Mouse (Mus musculus): Measurements from ENCODE around the gene Cdc14a.

Gene Cdc14a

DNA sequence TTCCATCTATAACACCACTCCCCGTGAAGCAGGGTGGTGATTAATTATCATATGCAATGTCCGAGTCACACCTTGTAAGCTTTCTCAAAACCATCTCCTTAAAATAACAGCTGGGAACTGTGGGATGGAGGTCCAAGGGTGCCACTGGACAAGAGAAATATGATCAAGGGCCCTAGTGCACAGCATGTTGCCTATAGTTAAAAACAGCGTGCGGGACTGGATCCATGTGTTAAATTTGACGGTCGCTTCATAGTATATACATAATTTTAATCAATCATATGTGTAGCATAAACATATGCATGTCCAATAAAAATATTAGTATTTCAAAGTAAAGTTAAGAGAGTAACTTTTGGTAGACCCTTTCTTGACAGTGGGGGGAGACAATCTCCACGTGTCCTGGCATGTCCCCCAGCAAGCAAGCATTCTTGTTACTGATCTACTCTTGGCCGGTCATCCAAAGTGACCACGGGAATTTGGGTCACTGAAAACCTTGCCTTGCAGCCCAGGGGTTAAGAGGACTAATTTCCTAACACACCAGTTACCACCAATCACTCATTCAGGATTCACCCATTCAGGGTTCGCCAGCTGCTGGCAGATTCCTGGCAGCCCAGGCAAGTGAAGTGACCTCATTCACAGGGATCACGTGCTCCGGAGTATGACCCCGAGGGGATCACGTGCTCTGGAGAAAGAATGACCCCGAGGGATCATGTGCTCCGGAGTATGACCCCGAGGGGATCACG, 94.6 kb downstream of the Cdc14a start:
- DNase-seq (ENCODE audit: low spot score): no peak

DNA sequence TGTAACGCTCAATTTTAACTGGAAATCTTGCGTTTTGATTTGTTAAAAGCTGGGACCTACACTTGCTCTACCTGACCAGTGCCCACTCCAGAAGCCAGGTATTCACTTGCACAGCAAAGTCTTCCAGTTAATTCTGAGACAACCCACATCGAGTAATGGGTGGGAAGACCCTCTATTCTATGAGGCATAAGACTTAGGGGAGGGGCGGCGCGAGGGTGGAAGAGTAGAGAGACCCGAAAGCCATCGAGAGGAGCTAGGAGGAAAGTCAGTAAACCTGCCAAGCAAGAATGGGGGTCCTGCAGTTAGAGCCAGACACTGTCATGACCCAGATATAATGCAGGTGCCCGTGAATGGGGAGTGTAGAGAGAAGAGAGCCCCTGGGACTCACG, 96.2 kb downstream of the Cdc14a start:
- DNase-seq (ENCODE audit: low spot score): no peak

DNA sequence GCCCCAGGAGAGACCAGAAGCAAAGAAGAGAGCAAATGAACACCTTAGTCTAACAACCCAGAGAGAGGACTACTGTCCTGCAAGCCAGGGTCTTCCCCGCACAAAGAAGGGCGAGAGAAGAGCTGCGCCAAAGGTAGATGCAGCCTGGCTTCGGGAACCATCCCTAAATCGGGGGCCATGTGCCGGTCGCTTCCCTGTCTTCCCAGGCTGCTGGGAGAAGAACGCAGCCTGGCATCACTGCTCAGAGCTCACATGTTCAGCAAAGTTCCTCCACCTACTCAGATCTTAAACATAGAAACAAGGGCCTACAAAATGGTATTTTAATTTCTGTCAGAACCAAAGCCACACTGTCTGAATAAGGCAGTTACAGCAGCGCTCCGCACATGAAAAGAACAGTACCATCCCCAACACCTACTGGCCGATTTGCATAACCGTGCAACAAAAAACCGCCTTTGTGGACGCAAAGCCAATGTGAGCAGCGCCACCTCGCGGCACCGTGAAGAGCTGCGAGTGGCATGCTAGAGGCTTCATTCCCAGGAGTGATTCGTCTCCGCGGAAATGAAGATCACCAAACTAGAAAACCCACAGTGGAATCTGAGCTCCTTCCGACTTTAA, 96.7 kb downstream of the Cdc14a start:
- DNase-seq (ENCODE audit: low spot score): peak; percentile 82

DNA sequence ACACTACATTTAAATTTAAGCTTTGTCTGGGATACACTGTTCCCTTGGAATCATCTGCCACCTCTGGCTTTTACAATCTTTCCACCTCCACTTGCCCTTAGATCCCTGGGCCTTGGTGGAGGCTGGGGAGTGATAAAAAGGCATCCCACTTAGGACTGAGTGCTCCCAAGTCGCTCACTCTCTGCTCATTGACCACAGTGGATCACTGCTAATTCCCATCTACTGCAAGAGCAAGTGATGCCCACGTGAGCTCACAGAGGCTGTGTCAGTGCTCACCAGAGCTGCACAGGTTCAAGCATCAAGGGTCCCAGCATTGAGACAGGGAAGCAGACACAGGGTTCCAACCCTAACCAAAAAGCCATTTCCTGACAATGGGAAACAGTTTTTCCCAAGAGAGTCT, 98.3 kb downstream of the Cdc14a start:
- no peak for DNase-seq (ENCODE audit: low spot score)

DNA sequence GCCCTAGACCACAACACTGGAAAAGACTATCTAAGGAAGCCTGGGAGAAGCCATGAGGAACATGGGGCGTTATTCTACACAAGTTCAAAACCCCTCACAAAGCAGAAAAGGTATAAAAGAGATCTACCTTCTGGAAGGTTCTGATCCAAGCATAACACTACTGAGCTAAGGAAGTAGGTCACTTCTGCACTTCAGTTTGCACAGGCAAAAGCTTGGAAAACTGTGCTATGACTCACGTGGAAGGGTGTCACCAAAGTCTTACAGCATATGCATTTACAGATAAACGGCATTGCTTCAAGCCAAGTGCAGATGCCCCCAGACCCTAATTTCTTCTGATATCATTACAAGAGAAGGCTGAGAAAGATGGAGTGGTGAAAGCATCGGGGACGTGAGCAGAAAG, 104.1 kb downstream of the Cdc14a start:
- no peak for DNase-seq (ENCODE audit: low spot score)

DNA sequence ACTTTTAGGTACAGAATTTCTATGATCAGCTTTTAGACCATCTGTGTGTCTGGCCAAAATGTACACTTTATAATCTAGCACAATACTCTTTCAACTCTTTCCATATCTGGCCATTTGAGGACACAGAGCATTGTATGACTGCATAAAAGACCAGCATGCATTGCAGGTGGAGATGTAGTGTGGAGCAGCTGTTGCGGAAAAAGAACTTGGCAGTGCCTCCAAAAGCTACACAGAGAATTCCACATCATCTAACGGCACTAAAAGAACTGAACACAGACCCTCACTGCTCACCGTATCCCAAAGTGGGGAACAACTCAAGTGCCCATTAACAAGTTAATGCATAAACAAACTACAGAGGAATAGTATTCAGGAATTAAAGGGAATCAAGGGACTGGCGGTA, 112.0 kb downstream of the Cdc14a start:
- no peak for DNase-seq (ENCODE audit: low spot score)

DNA sequence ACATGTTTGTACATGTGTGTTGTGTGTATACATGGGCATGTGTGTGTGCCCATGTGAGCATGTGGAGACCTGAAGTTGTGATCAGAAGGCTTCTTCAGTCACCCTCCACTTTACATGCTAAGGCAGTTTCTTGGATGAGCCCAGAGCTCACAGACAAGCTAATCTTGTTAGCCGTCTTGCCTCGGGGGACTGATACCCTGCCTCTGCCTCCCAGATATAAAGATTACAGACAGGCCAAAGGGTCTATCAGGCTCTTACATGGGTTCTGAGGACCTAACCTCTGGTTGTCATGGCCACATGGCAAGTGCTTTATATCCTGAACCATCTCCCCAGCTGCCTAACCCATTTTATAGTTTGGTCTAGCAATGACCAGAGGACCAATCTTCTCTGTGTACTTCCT, 112.7 kb downstream of the Cdc14a start:
- DNase-seq (ENCODE audit: low spot score): no peak

DNA sequence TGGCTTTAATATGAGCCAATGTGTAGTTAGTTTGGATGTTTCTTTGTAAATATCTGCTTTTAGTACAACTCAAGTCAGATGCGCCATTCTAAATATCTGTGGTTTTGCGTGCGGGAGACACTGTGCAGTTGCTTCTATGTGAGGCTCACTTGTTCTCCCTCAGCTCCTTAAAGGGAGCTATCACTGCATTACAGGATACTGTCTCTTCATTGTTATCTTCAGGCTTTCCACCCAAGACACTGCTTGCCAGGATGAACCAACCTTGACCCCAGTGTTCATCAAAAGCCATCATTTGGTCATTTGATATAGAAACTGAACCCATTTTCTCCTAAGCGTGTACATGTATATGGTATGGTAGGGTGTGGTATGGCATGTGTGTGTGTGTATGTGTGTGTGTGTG, 113.2 kb downstream of the Cdc14a start:
- no peak for DNase-seq (ENCODE audit: low spot score)

DNA sequence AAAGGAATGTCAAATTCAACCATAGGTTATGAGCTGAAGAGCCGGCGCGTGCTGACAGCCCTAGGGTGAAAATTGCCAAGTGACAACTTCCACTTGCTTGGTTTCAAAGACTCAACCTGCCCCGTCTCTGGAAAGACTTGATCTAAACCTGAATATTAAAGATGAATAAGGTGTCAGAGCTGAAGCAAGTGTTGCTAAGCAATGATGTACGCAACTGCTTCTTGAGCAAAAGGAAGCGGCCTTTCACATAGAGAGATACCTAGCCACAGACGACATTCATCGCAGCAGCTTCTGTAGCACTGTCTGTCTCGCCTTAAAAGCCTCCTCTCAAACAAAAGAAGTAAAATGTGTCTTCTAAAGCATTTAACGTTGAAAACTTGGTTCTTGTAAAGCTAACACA, 113.8 kb downstream of the Cdc14a start:
- DNase-seq (ENCODE audit: low spot score): no peak

DNA sequence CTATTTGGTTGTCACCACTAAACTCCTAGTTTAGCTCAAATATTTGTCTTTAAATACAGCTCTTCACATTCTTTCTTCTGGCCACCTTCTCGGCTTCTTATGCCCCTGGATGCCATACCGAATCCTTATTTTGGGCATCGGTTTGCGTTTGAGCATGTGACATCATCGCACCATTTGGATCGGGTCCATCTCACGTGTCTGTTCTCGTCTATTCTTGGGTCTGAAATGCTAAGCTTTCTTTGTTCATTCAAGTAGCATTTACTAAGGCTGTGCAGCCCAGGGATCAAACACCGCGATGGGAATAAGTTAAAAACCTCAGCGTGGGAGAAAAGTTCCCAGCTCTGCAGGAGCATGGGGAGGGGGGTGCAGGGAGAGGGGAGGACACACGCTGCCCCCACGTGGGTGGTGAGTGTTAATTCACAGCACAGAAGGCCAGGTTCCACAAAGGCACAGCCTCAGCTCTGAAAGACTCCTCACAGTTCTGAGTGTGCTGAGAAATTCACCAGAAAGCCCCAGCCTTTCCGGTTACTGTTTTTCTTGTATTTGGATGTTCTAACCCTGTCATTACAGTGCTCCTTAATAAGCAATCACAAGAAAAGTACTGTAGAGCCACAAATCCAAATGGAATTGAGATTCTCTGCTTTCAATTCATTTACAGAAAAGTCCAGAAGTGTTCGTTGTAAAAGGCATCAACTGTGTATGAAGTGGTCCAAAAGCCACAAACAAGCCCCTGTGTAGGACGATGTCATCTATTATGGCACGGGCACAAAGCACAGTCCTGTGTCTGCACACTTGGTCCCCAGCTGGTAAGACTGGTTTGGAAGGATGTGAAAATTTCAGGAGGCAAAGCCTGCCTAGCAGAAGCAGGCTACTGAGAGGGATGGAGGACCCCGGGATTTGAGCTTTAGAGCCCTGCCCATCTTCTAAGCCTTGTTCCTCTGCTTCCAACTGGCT, 118.8 kb downstream of the Cdc14a start:
- no peak for DNase-seq (ENCODE audit: low spot score)

DNA sequence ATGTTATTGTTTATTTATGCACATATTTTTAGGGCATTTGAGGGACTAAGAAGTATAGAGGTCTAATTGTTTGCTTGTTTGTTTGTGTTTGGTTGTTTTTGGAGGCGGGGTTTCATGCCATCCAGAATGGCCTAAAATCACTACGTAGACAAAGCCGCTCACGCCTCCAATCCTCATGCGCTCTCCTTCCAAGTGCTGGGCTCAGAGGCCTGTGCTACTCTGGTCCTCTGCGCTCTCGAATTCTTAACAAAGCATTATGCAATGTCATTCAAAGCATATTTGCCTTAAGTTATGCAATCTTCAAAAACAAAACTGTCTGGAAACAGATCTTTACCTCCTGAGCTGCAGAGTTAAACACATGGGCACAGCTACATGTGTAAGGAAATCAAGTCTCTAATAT, 121.3 kb downstream of the Cdc14a start:
- DNase-seq (ENCODE audit: low spot score): no peak

DNA sequence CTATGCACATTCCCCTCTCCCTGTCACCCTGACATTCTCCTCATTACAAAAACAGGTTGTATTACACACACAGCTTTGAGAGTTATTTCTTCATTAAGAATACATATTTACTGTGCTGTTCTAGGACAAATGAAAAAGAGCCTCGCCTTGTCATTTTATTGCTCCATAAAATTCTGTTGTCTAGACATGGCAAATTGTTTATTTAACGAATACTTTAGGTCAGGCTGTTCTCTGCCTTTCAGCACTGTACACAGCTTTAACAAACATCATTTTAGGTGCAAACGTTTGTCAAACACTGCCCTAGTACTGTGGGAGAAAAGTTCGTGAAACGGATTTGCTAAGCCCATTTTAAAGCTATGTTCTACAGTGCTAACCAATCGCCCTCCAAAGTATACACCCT, 122.1 kb downstream of the Cdc14a start:
- DNase-seq (ENCODE audit: low spot score): no peak

DNA sequence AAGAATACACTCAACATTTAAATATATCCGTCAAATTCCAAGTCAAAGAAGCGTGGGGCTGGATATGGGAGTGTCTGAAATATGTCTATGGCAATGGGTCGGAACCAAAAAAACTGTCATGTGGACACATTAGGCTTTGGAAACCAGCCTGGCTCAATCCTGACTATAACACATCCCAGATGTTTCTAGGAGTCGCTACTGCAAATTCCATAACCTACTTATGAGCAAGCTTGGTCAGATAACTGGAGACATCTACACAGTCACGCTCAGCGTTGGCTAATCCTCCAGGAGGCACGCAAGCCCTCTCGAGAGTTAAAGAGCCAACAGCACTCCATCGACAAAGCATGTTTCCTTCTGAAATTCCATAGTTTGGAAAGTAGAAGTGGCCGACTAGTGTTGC, 125.1 kb downstream of the Cdc14a start:
- no peak for DNase-seq (ENCODE audit: low spot score)

DNA sequence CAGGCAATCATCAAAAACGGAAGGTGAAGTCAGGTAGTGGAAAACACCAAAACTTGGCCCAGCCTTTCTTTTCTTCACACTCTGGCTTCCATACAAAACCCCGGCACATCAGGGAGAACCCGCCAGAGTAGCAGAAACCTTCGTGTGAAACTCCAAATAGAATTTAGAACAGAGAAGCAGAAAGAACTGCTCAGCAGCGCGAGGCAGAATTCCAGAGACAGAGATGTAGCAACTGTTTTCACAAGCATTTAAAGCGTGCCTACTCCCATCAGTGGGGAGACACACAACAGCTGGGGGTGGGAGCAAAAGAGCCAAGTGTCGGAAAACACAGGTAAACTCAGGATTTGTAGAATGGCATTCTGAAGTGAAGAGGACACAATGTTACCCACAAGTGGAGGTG, 125.8 kb downstream of the Cdc14a start:
- no peak for DNase-seq (ENCODE audit: low spot score)

DNA sequence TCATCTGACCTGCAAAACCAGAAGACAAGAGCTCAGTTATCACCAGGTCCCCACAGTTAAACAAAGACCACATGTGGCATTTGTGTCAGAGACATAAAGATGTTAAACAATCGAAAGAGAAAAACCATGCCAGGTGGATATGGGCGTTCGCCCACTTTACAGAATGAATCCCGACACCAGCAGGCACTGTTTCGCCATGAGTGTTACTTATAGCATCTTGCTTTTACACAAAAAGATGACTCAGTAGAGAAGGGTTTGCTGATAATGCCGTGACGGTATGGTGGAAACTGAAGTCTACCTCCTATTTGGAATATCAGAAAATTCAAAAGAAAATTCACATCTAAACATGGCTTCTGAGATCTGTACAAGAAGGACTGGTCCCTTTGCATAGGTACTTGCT, 126.7 kb downstream of the Cdc14a start:
- DNase-seq (ENCODE audit: low spot score): no peak

DNA sequence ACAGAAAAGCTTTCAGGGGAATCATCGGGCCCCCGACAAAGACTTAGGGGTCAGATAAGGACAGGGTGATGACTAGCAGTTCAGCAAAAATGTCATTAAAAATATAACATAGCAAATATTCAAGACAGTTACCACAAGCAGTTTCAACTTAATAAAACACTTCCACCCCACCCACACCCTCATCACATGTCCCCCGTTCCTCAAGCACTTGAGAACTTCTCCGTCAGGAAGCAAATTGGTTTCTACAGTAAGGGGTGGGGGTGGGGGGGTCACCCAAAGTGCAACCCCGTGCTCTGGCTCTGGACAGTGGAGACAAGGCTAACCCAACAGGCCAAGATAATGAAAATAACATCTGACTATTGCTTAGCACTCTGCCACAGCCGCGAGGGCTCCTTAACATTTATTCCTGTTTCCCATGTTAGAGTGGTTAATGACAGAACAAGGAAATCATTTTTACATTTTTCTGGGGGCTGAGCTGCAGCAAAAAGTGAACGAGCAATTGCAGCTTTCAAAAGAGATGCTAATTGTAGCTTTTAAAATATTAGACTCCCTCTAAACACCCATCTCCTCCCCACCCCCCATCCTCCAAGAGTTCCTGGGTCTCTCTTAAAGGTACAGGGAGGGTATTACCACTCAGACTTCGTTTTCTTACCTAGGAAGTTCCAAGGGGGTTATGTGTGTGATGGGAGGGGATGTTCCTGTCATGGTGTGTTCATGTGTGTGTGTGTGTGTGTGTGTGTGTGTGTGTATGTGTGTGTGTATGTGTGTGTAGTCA, 133.6 kb downstream of the Cdc14a start:
- no peak for DNase-seq (ENCODE audit: low spot score)

DNA sequence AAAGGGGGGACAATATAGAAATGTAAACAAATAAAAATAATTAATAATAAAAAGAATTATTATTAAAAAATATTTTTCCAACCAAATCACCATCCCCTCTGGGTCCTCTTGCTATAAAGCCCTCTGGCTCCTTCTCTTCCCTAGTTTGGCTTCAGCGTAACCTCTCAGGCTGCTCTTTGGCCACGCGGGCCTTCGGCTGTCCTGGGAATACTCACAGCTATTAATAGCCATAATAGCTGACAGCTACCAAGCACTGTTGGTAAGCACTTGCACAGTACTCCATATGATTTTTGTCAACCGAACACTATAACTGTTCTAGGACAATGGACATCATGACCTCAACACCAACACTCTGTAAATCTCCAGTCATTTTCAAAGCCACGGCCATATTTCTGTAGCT, 135.0 kb downstream of the Cdc14a start:
- DNase-seq (ENCODE audit: low spot score): no peak

DNA sequence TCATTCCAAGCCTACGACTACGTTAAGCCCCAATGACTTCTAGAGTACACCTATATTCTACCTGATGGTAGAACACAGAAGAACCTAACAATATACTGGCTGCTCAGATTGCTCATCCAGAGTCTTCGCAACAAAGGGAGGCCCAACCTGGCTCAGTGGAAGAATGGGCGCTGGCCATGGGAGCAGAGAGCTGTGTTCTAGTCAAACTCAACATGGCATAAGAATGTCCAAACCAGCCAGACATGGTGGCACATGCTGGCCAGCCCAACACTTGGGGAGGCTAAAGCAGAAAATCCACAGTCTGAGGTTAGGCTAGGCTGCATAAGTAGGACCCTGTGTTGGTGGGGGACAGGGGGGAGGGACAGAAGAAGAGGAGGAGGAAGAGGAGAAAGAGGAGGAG, 139.1 kb downstream of the Cdc14a start:
- no peak for DNase-seq (ENCODE audit: low spot score)

DNA sequence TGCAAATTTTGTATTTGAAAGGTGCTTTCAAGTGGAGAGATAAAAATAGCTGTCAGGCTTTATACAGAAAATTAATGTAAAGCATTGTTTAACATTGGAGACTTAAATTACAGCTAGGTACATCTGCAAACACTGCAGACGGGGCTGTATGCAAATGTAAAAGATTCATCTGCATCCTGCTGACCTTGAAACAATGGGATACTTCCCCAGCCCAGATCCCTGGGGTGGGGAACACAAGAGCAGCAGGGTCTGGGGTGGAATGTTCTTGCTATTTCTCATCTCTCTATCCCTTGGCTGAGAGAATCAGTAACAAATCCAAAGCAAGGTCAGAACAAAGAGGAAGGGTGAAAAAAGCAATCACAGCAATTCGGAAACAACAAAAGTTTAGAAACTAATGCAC, 139.8 kb downstream of the Cdc14a start:
- no peak for DNase-seq (ENCODE audit: low spot score)

DNA sequence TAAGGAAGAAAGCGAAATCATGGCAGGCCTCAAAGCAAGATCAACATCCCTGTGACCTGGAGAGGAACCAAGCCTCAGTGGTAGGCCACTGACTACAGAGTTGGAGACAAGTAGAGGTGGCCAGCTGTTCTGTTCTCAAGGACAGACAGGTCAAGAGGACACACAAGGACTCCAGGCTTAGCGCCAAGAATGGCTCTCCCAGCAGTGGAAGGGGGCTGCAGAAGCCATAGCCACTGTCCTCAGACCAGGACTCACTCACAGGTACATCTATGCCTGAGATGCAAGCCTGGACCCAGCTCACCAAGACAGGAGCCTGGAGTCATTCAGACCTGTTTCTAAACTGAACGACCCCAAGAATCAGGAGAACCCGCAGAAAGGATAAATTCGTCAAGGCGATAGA, 142.2 kb downstream of the Cdc14a start:
- no peak for DNase-seq (ENCODE audit: low spot score)

DNA sequence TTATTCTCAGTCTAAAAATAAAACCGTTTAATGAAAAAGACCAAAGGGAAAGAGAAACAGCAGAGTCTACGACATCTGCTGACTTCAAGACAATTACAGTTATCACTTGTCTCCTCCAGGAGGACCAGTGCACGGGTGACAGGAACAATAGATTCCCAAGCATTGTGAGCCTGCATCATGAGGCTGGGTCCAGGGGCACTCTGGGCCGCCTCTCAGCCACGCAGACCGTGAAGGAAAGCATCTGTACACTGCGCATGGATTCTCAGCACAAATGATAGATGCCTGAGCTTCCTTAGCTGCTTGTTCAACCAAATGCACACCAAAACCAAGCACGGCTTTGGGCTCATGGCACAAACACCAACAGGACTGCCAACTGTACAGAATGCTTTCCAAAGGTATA, 146.7 kb downstream of the Cdc14a start:
- no peak for DNase-seq (ENCODE audit: low spot score)

DNA sequence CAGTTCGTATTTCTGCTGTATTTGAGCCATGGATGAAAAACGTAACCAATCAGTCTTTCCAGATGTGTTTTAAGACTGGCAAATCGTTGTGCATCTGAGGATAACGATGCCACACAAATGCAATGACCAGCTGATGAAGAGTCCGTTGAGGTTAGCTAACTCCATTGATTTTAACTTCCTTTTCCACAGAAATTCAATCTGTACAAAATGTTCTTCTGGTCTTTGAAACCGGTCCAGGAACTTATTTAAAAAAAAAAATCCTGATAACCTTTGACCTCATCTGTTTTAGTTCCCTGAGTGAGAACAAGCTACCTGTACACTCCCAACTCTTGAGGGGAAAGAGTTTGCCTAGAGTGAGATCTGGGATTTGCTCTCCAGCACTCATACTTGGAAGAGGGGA, 152.2 kb downstream of the Cdc14a start:
- no peak for DNase-seq (ENCODE audit: low spot score)
